Mouse (Mus musculus) c-Kit-positive CD71-positive TER-119-negative erythroid progenitor cells, embryonic 14.5 days (primary cell): ENCODE data around the gene Myo9b.
A peak's percentile ranks its signal among the peaks of the same experiment; 100 is the strongest.

Source experiments
- DNase-seq: peaks from one replicate; pipeline ENCODE4 v3.0.0-alpha.2; 2013; ENCODE audit warnings: low read depth

Gene Myo9b

DNA sequence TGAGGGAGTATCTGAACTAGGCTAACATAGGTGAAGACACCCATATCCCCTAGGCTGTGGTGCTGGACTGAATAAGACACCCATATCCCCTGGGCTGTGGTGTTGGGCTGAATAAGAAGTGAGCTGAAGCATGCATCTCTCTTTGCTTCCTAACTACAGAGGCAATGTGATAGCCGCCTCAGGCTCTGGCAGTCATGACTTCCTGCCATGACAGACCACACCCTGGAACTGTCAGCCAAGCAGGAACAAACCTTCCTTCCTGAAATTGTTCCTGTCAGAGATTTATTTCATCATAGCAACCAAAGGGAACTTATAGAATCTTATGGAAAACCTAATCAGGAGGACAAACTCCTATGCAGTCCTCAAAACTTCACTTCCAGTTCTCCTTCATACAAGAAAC is 115.8 kb downstream of the Myo9b start:
- no peak for DNase-seq

DNA sequence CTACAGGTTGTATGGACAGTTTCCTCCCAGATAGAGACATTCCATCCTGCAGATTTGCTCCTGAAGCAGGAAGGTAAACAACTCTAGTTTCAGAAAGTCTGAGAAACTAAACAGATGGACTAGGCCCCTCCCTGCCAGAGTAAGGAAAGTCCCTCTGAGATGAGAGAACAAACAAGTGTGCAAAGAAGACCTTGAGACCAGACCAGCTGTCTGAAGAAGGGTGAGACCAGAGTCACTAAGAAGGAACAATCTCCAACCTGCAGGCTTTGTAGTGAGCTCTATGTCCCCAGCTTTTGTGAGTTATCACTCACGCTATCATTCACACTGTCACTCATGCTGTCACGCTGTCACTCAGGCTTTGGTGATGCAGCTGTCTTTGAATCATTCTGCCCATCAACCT is 119.2 kb downstream of the Myo9b start:
- DNase-seq = no peak

DNA sequence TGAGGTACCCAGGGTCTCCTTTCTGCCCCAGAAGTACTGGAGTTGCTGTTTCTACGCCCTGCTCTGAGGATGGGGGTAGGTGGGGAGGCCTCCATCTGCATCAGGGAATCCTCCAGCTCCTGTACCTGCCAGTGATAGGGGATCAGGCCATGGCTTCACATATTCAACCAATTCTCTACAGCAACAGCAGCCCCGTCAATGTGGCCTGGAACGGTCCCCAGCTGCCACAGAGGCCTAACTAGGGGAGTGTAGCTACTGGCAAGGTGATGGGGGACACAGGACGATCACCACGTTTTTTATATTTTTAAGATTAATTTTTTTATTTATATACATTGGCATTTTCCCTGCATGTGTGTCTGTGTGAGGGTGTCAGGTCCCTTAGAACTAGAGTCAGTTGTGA is 119.9 kb downstream of the Myo9b start:
- DNase-seq = no peak

DNA sequence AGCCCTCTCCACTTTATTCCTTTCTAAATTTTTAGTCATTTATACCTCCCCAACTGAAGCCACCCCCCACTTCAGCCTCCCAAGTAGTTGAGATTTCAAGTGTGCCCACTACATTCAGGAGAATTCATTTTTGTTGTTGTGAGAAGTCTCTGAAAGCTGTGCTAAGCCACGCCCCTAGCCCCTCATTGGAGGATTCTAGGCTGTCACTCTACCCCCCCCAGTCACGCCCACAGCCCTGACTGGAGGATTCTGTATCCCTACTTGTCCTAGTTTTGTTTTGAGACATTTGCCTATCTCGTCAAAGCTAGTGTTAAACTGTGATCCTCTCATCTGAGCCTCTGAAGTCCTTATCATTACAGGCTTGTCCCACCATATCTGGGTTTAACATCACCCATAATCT is 120.4 kb downstream of the Myo9b start:
- no peak for DNase-seq

DNA sequence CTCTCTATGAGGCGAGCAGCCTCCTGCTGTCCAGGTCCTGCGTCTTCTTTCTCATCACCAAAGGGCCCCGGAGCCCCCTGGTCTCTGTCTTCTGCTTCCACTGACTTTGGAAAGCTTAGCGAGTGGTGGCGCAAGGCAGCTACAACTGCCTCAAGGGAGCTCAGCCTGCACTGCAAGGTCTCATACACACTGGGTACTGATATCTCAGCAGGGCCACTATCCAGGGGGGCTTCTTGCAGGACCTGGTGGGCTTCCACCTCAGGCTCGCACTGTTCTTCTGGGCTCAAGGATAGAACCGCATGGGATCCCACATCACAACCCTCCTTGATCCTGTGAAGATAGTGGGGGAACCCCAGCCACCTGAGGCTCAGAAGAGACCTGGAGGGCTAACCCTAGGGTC is 122.0 kb downstream of the Myo9b start:
- DNase-seq = no peak

DNA sequence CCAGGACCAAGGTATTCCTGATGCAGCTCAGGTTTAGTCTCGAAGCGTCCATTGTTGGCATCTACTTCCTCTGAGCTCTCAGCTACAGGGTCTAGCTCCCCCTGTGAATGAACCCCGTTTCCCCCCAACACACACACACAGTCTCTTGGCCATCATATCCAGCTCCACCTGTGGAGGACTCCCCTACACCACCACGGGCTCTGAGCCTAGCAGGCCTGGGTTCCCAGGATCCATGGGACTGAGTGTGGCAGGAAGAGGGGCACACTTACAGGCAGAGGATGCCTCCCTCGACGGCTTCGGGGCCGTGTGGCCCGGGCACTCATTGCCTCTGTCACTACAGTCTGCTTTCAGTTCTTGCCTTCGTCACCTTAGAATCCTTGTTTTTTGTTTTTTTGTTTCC is 122.6 kb downstream of the Myo9b start:
- DNase-seq = no peak

DNA sequence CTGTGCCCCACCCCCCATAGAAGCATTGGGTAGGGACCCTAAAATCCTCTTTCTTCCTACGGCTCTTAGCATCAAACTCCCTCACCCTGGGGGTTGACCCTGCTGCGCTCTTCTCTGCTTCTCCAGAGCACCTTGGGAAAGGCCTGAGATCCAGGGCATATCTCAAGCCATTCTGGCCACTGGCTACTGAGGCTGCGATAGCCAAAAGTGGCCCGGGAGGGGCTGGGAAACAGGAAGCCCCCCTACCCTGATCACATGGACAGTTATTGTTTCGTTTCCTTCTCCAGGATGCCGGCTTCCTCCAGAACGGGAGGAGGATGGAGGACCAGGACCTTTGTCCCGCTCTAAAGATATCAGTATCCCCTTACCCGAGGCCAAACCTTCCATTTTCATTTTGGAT is 123.1 kb downstream of the Myo9b start, which contains the start of gene Ushbp1:
TSS of gene Ushbp1 (minus strand) at position 174 of the 400 bp plus-strand sequence.
- no peak for DNase-seq

DNA sequence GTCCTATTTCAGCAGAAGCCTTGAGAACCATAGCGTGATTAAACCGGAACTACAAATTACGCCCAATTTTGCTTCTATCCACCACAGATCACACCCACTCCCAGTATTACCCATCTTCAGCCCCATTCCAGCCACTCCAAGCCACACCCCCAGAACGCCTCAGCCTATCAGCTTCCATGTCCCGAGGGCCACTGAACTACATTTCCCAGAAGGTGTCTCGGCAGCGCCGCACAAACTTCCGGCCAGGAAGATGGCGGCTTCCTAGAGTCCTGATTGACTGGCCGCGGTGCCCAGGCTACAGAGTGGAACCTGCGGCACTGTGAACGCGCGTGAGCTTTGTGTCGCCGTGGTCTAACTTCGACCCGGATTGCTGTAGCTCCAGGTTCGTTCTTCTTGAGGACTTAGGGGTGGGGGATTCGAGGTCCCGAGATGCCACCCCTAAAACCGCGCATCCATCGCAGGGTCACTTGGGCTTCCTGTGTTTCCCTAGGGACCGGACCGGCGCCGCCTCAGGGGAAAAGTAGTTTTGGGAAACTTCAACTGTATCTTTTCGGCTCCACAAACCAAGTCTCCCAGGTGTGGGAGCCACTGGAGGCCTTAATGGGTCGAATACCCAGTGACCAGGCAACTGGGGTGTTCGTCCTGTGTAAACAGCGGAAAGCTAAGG is 124.3 kb downstream of the Myo9b start, which contains the start of gene Babam1:
TSS of gene Babam1 (plus strand) at position 223 of the 667 bp plus-strand sequence.
- peak; percentile 96 for DNase-seq

DNA sequence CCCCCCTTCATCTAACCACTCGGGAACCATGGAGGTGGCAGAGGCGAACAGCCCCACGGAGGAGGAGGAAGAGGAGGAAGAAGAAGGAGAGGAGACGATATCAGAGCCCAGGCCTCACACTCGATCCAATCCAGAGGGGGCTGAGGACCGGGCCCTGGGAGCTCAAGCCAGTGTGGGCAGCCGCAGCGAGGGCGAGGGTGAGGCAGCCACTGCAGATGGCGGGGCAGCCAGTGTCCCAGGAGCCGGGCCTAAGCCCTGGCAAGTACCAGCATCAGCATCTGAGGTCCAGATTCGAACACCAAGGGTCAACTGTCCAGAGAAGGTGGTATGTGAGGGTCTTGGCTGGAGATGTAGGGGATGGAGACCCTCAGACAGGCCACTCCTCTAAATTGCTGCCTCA is 125.2 kb downstream of the Myo9b start:
- no peak for DNase-seq

DNA sequence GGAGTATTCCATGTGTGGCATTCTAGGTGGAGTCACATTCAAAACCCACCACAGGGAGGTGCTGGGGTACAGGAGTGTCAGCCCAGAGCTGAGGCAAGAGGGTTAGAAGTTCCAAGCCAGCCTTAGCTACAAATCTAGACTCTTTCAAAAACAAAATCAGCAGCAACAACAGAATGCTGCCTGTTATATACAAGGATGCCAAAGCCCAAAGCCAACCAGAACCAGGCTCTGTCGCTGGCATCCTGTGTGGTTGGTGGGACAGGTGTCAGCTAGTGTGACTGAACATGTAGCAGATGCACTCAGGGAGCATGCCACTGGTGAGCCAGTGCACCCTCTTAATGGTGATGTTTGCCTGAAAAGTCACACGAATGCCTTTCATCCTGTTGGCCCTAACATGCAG is 128.3 kb downstream of the Myo9b start:
- no peak for DNase-seq

DNA sequence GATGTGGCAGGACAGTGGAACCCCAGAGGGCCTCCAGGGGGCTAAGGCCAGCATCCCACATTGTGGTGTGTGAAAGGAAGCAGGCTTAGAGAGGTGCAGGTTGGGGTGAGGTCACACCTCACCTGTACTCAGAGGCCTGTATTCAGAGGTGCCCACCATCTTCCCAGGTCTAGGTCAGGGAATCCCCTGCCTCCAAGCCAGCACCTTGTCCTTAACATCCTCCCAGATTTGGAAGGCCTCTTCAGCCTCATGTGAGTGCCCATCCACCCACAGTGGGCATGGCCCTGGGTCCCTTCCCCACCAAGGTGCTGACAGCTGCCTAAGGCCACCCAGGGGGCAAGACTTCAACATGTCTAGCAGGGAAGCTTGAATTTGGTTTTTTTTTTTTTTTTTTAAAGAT is 128.9 kb downstream of the Myo9b start:
- no peak for DNase-seq

DNA sequence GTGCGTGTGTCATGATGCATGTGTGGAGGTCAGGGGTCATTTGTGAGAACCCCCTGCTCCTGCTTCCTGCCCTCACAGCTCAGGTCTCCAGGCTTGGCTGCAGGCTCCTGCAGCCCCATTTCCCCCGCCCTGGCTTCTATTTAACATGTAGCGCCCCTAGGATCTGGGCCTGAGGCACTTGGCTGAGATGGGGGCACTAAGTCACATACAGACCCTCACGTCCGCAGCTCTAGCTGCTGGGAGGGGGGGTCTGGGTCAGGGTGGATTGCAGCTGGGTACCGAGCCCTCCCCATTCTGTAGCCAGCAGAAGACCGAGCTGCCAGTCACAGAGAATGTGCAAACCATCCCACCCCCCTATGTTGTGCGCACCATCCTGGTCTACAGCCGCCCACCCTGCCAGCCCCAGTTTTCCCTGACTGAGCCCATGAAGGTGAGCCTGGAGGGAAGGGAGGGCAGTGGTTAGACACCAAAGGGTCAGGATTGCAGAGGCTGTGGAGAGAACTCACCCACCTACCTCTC is 130.0 kb downstream of the Myo9b start:
- no peak for DNase-seq

DNA sequence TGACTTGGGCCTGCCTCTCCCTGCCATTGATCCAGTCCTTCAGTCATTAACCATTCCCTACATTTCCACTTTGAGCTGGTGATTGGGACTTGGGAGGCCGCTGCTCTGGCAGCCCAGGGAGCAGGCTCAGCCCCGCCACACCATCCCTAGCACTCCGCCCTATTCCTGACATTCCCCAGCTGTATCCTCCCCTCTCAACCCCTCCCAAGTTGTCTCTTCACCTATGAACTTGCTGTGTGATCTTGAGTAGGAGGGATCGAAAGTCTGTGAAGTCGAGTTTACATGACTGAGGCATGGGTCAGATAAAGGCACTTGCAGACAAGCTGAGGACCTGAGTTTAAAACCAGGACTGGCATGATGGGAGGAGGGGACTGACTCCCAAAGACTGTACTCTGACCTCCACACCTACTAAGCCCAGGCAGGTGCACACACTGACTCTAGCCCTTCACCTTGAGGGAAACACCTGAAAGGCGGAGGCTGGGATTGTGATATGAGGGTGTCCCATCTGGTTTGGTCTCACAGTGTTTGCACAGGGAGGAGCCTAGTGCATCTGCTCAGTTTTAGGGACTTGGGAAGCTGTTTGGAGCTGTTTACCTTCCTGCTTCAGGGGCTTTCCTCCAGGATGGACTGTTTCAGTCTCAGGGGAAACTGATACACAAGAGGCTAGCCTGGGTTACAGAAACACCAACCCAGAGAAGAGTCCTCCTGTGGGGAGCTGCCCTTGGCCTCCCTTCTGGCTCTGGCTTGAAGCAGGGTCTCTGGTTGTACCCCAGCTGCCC is 130.8 kb downstream of the Myo9b start:
- no peak for DNase-seq

DNA sequence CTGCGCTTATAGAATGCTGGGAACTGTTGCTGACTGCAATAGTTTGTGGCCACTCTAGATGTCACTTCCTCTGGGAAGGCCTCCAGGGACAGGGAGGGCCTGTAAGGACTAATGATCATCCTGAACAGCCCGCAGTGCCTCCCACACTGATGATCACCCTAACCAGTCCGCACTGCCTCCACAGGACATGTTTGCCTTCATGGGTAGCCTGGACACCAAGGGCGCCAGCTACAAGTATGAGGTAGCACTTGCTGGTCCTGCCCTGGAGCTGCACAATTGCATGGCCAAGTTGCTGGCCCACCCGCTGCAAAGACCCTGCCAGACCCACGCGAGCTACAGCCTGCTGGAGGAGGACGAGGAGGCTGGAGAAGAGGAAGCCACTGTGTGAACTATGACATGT is 131.5 kb downstream of the Myo9b start:
- no peak for DNase-seq

DNA sequence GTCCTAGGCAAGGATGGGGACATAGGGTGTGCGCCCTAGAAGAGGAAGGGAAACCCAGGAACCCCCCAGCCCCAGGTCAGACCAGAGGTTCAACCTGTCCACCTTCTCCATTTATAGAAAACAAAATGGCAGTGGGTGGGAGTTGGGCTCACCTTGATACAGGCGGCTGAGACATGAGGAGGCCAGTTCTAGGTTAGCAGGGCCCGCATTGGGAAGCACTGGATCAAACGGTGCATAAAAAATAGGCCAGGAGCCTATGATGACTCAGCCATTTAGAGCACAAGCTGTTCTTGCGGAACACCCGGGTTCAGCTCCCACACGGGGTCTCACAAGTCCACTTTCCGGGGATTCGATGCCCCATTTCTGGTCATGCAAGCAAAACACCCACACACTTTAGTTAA is 132.4 kb downstream of the Myo9b start:
- no peak for DNase-seq

DNA sequence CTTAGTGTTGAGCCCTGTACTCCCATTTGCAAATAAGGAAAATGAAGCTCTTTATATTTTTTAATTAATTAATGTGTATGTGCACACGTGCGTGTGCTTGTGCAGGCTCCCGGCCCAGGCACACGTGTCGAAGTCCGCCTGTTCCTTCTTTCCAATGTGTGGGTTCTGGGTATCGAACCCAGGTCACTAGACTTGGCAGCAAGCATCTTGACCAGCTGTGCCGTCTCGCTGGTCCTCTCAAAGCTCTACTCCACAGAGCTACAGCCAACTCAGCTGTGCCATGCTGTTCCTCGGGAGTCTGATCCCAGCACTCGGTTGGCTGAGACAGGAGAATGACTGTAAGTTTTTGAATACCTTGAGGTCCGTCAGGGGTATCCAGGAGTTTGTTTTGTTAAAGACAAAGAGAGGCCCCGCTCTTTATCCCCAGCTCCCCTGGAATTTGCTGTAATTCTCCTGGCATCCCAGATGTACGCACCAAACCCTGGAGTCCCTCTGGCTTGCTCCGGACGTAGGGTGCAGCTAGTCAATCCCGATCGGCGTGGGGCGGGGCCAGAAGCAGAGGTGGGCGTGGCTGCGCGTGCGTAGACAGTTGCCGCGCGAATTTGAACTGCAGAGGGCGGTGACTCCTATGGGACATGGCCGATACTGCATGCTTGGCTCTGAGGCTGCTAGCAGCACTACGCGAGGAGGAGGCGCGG is 133.0 kb downstream of the Myo9b start, which contains the start of gene Ankle1:
TSS of gene Ankle1 (plus strand) at position 610 of the 698 bp plus-strand sequence.
- DNase-seq = peak; percentile 87

DNA sequence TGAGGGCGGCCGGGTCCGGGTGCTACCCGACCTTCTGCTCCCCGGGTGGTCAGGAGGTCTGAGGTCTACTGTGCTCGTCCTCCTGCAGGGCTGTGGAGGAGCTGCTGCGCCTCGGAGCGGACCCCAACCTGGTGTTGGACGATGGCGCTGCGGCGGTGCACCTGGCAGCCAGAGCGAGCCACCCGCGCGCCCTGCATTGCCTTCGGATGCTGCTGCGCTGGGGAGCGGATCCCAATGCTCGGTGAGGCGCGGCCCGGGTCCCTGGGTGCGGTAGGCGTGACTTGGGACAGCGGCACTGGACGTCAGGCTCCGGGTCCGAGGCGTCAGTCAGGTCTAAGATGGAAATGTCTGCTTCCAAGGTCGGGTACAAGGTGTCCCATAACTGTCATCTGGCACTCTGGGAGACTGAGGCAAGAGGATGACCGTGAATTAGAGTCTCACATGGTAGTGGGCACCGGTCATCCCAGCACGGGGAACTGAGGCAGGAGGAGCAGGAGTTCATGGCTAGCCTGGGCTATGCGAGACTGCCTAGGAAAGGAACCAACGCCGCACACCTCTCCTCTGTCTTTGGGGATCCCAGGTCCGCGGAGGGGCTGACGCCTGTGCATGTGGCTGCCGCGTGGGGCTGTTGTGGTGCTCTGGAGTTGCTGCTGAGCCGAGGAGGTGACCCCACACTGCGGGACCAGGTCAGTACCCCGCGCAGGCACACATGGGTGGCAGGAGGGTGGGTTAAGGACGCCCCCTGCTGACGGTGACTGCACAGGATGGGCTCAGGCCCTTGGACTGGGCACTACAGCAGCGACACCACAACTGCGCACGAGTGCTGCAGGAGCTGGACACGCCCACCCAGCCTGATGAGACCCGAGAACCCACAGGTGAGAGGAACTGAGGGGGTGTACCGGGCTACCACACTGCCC is 133.8 kb downstream of the Myo9b start:
- peak; percentile 54 for DNase-seq

DNA sequence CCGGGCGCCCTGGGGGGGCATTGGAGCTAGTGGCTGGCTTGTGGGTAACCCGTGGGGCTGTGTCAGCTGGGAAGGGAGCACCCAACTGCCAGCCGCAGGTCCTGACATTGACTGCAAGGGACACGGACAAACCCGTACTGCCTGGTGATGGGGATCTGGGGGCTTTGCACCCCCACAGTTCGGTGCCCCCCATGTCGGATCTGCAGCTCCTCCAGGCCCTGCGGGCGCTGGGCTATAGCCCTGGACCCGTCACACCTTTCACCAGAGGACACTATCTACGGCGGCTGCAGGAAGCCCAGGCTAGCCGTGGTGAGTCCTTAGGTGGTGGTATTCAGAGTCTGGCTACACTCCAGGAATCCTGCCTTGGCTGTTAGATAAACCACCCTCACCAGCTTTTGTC is 134.9 kb downstream of the Myo9b start:
- DNase-seq = no peak

DNA sequence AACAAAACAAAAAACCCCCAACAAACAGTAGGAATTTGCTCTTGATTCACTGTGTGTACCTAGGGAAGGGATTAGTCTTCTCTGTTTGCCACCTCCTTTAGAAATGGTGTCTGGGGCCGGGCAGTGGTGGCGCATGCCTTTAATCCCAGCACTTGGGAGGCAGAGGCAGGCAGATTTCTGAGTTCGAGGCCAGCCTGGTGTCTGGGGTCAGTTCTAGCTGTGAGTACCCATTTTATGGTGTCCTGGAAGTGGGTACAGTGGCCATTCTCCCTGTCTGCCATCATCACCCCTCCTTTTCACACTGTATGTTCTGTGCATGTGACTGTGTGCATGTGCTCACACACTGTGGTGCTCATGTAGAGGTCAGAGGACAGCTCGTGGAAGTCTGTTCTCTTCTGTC is 135.7 kb downstream of the Myo9b start:
- no peak for DNase-seq
